Mouse (Mus musculus) embryonic facial prominence, embryonic 10.5 days (tissue): ENCODE measurements around the gene Zfp92. TPM values are rescaled to one million over a fixed set of nuclear protein-coding genes. Genes with fewer than 3 reads are reported as not detected.

Source experiments
- DNase-seq: peaks from one replicate; pipeline ENCODE4 v3.0.0-alpha.2; 2017; ENCODE audit warnings: low spot score
- H3K27ac ChIP-seq: fragments of 300-500 bp; sonication (generic); replicated peaks from 2 replicates; pipeline ENCODE4 v1.5.1; 2016; ENCODE audit warnings: mild to moderate bottlenecking
- H3K27me3 ChIP-seq: fragments of 300-500 bp; sonication (generic); replicated peaks from 2 replicates; pipeline ENCODE4 v1.6.1; 2016; ENCODE audit warnings: low read depth, mild to moderate bottlenecking; ENCODE audit not compliant: poor library complexity, severe bottlenecking
- H3K36me3 ChIP-seq: fragments of 300-500 bp; sonication (generic); replicated peaks from 2 replicates; pipeline ENCODE4 v1.6.1; 2016; ENCODE audit warnings: mild to moderate bottlenecking, moderate library complexity
- H3K4me1 ChIP-seq: fragments of 300-500 bp; sonication (generic); 2 replicates; pipeline ENCODE4 v1.6.1; 2016
- H3K4me3 ChIP-seq: fragments of 300-500 bp; sonication (generic); 2 replicates; pipeline ENCODE4 v1.5.1; 2016; ENCODE audit warnings: mild to moderate bottlenecking, moderate library complexity
- H3K9me3 ChIP-seq: fragments of 300-500 bp; sonication (generic); 2 replicates; pipeline ENCODE4 v1.6.1; 2016; ENCODE audit warnings: mild to moderate bottlenecking
- WGBS: fragments of 180-500 bp; shearing (Covaris S2); methylation state at CpG from one replicate; pipeline ENCODE4 v1.1.7; 2016; 5-methylcytosine and 5-hydroxymethylcytosine counted together
- polyA plus RNA-seq: library from polyadenylated mRNA; unstranded; fragments of >200 nt; fragmentation: Nextera tagmentation; extraction: Ambion mirVana; gene quantifications from 2 replicates; pipeline ENCODE4 v1.2.1, GENCODE M21; 2016

The Zfp92 gene
- polyA plus RNA-seq, 1 experiment from 2014 or later = 0.12 TPM

GRCm38 (mm10) chrX:73477500-73477899, 66.6 kb downstream of the Zfp92 start:
- WGBS = 81% methylated on average over 2 of the region's 2 CpGs
- no peak overlapping the region for H3K27ac ChIP-seq
- peaks cover 86% of the 10 kb centered on the region for H3K27me3 ChIP-seq
- no peak for DNase-seq
- H3K36me3 ChIP-seq = no peaks in the 10 kb centered on the region
- no peaks in the 10 kb centered on the region for H3K9me3 ChIP-seq
- peaks cover 40% of the 10 kb centered on the region for H3K4me1 ChIP-seq
- no peak overlapping the region for H3K4me3 ChIP-seq

Other genes starting within 250 kb of the Zfp92 start
- gene Spin2d, start 234.1 kb upstream of the Zfp92 start, polyA plus RNA-seq = not detected in 2 replicates
- 11.7 and 12.6 TPM in 2 replicates for gene Xlr3b, start 218.9 kb upstream of the Zfp92 start, polyA plus RNA-seq
- 0.65 TPM in 1 of 2 replicates, not detected in the other for gene Xlr4b, start 196.8 kb upstream of the Zfp92 start, polyA plus RNA-seq
- gene F8a, start 182.8 kb upstream of the Zfp92 start, polyA plus RNA-seq = 8.4 and 9.4 TPM in 2 replicates
- gene Xlr4c, start 168.0 kb upstream of the Zfp92 start, polyA plus RNA-seq = 0.15 TPM in 2 replicates
- gene Xlr3c, start 145.7 kb upstream of the Zfp92 start, polyA plus RNA-seq = 0.18 and 0.47 TPM in 2 replicates
- gene Xlr5a, start 118.1 kb upstream of the Zfp92 start, polyA plus RNA-seq = not detected in 2 replicates
- gene Xlr5c, start 118.1 kb upstream of the Zfp92 start, polyA plus RNA-seq = not detected in 2 replicates
- not detected in 2 replicates for gene Gm45015, start 74.3 kb upstream of the Zfp92 start, polyA plus RNA-seq
- gene Zfp275, start 68.5 kb upstream of the Zfp92 start, polyA plus RNA-seq = 19.1 and 20.8 TPM in 2 replicates
- gene Gm18336, start 12.4 kb upstream of the Zfp92 start, polyA plus RNA-seq = not detected in 2 replicates
- 0.15 TPM in 1 of 2 replicates, not detected in the other for gene Trex2, start 24.2 kb downstream of the Zfp92 start, polyA plus RNA-seq
- gene Haus7, start 47.9 kb downstream of the Zfp92 start, polyA plus RNA-seq = 94.0 and 99.8 TPM in 2 replicates
- gene Bgn, start 72.5 kb downstream of the Zfp92 start, polyA plus RNA-seq = 15.7 and 19.3 TPM in 2 replicates
- gene Atp2b3, start 92.0 kb downstream of the Zfp92 start, polyA plus RNA-seq = 0.25 and 0.39 TPM in 2 replicates
- gene Dusp9, start 228.3 kb downstream of the Zfp92 start, polyA plus RNA-seq = 109 and 139 TPM in 2 replicates
- gene Pnck, start 249.0 kb downstream of the Zfp92 start, polyA plus RNA-seq = 6.6 and 7.4 TPM in 2 replicates